Mouse (Mus musculus) ovary, adult 18-20 months (tissue): ENCODE results near the gene Ddx49.
A peak's percentile ranks its signal among the peaks of the same experiment; 100 is the strongest.

Experiments used
- DNase-seq: peaks from one replicate; pipeline ENCODE4 v3.0.0; 2022; ENCODE audit warnings: low spot score, mixed read lengths

Ddx49 gene

GRCm38 (mm10) chr8:70316511-70317504 is 14.5 kb upstream of the Ddx49 start:
- peak; percentile 83 for DNase-seq

- peak; percentile 50 for DNase-seq
Measured at GRCm38 (mm10) chr8:70315624-70316510, 13.6 kb upstream of the Ddx49 start, which contains the start of gene Cers1. TSS of gene Cers1 (plus strand) at chr8:70315775.

DNA sequence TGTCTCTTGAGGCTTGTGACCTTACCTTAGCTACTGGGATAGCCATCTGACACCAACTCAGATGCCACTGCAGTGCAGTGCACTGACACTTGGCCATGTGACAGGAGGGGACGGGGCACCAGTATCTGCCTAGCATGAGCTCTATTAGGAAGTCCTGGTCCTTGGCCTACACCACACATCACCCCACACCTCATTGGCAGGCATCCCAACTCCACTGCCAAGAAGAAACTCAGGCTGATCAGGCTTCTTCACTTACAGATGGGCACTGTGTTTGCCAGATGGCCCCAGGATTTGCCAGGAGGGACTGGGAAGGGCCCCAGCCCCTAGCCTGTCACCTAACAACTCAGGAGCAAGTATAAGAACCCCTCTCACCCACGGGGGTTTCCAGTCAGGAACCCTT is 11.1 kb upstream of the Ddx49 start:
- DNase-seq: no peak

GRCm38 (mm10) chr8:70309311-70309710 is 7.0 kb upstream of the Ddx49 start:
- DNase-seq: no peak

DNA sequence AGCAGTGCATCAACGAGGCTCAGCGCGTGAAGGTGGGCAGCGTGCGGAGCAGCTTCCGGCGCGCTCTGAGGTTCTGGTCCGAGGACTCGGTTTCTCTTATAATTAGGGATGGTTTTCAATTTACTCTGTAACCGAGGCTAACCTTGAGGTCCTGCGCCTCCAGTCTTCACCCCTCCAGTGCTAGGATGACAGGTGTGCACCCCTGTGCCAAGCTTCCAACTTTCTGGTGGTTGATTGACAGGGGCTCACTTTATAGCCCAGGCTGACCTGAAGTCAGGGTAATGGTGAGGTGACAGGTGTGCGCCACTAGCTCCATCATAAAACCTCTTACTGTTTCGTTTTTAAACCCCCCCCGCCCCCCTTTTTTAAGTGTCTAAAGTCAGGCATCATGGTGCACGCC is 612 bp upstream of the Ddx49 start:
- no peak for DNase-seq

GRCm38 (mm10) chr8:70300881-70301280 is 1.4 kb downstream of the Ddx49 start:
- DNase-seq: no peak

- no peak for DNase-seq
Measured at GRCm38 (mm10) chr8:70293988-70294405, 8.3 kb downstream of the Ddx49 start.

GRCm38 (mm10) chr8:70286737-70287136 is 15.6 kb downstream of the Ddx49 start:
- DNase-seq: no peak

GRCm38 (mm10) chr8:70285304-70285703 is 17.0 kb downstream of the Ddx49 start:
- DNase-seq: no peak

GRCm38 (mm10) chr8:70284421-70284820 is 17.9 kb downstream of the Ddx49 start:
- no peak for DNase-seq

DNA sequence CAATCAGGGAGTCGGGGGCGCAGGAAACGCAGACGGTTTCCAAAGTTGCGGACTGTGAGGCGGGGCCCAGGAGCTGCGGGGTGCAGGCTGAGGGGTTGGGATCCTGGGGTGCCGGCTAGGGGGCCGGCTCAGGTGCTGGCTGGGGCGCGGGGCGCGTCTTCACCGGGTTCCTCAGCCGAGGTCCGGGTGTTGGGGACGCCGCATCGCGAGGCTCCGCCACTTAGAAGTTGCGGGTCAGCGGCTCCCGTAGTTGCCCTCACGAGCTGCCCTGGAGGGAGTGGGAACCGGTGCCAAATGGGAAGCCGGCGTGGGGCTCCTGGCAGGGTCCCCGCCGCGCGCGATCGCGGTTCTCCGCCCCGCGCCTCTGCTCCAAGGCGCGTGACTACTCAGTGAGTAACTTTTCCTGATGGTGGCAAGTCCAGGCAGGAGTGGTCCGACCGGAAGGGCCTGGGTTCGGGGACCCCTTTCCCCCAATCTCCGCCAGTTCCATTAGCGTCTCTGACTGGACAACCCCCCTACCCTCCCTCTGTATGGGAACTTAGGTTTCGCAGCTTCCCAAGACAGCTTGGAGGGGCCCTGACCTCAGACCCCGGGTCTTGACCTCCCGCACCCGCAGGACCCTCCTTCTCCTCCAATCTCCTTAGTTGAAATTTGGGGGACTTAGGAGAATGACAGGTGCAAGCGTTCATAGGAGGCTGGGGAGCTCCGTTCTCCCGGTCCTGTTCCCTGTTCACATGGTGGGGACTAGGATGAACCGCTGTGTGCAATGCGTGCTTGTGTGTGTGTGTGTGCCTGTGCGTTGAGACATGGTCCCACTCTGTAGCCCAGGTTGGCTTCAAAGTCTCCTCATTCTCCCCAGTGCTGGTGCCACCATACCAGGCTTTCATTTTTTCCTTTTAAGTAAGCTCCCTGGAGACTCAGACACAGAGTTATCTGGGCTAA is 18.9 kb downstream of the Ddx49 start:
- DNase-seq: no peak

DNA sequence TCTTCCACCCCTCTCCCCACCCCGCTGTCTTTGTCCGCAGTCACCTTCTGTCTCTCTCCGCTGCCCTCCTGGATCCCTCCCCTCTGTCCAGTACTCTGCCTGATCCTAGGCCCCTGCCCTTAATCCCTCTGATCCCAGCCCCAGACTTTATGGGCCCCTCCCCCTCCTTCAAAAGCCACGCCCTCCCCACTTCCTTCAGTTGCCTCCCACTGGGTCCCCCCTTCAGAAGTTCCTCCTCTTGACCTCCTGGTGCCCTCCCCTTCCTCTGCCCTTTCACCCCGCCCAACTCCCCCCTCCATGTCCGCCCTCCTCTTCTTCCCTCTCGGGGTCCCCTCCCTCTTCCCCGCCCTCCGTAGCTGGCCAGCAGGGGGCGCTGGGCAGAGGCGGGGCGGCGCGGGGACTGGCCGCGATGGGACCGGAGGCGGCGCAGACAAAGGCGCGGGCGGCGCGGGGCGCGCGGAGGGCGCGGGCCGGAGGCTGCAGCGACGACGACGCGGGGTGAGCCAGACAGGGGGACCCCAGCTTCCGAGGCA is 19.6 kb downstream of the Ddx49 start, which contains the start of gene Homer3:
TSS of gene Homer3 (plus strand) at position 225 of the 533 bp plus-strand sequence.
- peak; percentile 89 for DNase-seq

GRCm38 (mm10) chr8:70281001-70281400 is 21.3 kb downstream of the Ddx49 start:
- DNase-seq: no peak

GRCm38 (mm10) chr8:70279266-70279665 is 23.0 kb downstream of the Ddx49 start:
- no peak for DNase-seq

DNA sequence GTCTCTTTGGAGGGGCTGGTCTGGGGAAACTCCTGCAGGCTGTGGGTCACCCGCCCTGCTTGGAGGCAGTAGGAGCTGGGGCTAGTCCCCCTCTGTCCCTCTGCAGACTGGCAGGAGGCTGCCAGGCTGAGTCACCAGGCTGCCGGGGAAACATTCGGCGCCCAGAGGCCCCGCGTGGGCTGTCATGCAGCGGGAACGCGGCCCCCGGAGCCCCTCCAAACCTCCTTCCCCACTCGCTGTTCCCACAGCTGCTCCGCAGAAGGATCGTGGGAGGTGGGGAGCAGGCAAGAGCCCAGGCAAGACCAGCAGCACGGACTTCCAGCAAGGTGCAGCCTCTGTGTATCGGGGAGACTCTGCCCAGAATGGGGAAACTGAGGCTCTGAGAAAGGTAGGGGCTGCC is 24.1 kb downstream of the Ddx49 start:
- DNase-seq: no peak

DNA sequence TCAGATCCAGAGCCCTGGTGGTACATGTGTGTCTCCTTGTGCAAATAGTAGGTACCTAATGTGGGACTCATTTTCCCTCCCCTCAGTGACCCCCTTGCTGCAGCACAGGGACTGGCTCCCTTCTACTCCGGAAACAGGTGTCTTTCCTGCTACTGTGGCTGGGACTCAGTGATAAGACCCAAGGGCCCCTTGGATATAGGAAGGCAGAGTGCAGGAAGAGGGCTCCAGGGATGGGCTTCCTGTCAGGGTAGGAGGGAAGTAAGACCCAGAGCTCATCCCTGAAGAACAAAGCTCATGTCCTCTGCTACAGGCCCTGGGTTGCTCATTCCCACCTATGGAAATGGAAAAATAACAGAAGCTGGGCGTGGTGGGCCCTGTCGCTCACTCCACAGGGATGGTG is 25.8 kb downstream of the Ddx49 start:
- DNase-seq: no peak

DNA sequence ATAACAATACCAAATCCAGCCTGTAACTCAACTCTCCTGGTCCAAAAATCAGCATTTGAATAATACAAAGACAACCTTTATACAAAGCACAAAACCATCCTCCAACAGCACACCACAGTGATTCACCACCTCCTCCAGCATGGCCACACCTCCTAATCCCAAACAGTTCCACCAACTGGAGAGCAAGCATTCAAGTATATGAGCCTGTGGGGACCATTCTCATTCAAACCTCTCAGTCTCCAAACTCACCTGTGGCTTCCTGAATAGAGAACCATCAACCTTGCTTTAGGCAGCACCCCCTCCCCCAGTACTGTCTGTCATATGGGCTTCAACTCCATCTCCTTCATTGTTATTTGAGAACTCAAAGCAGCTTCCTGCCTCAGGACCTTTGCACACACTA is 27.9 kb downstream of the Ddx49 start:
- DNase-seq: no peak

- DNase-seq: peak; percentile 41
Measured at GRCm38 (mm10) chr8:70272949-70273348, 29.3 kb downstream of the Ddx49 start.

- DNase-seq: no peak
Measured at GRCm38 (mm10) chr8:70268799-70269565, 33.3 kb downstream of the Ddx49 start.

DNA sequence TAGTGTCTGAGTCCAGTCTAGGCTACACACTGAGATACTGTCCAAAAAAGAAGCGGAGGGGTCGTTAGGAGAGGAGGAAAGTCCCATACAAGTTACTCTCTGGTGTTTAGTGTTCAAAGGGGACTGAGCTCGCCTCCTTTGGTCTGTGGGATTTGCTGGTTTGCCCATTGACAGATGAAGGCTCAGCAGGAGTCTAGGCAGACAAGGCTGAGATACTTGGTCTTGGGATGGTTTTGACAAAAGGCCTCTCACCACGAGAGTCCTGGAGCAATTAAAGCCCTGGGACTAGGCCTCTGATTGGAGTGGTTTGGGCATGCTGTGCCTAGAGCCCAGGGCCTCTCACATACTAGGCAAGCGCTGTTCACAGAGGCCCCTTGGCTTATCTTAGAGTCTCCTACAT is 34.0 kb downstream of the Ddx49 start:
- no peak for DNase-seq
